Mouse (Mus musculus): ENCODE measurements at regions not wholly inside any gene's neighbourhood (a gene's known extent, or its start where the extent isn't known, plus 50 kb on each side); places are given as distances from the start of the nearest gene placed in this dataset.
"Not testable (repeated sequence)": the region's sequence is repeated elsewhere in the genome, so short reads cannot be mapped to it uniquely, and the experiment has no call there.

DNA sequence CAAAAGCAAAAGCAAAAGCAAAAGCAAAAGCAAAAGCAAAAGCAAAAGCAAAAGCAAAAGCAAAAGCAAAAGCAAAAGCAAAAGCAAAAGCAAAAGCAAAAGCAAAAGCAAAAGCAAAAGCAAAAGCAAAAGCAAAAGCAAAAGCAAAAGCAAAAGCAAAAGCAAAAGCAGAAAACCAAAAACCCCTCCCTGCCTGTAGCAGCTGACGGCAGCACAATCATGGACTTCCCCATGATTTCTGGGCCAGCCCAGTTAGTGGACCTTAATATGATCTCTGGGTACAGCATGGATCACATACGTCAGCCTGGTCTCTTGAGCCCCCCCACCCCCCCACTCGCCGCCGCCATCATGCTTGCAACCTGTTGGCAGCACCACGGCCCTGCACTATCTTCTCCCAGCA, 1004.3 kb downstream of the Car8 start:
- not testable (repeated sequence) for DNase-seq (ENCODE audit: low read depth, low spot score)

GRCm38 (mm10) chr4:7228980-7229379, 1009.9 kb downstream of the Car8 start:
- peak; percentile 52 for DNase-seq (ENCODE audit: low read depth, low spot score)

- DNase-seq (ENCODE audit: low read depth, low spot score), result no peak
Measured at GRCm38 (mm10) chr4:7222922-7223321, 1015.9 kb downstream of the Car8 start.

DNA sequence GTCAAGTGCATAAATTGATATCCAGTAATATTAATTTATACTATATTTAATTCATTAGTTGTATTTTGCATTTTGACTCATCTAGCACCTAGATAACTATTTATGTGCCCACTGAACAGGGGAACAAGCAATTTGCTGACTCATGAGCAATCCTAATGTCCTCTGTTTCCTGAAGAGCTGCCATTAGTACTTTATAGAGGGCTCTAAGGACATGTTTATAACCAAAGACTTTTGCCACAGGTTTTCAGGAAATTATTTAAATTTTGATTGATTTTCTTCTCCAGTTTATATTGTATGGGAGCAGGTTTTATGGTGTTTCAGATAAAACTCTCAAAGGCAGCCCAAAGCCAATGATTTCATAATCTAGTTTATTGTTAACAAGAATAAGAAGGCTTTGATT, 1018.4 kb downstream of the Car8 start:
- DNase-seq (ENCODE audit: low read depth, low spot score), result no peak

GRCm38 (mm10) chr4:7215048-7216030, 1023.5 kb downstream of the Car8 start:
- DNase-seq (ENCODE audit: low read depth, low spot score), result no peak

DNA sequence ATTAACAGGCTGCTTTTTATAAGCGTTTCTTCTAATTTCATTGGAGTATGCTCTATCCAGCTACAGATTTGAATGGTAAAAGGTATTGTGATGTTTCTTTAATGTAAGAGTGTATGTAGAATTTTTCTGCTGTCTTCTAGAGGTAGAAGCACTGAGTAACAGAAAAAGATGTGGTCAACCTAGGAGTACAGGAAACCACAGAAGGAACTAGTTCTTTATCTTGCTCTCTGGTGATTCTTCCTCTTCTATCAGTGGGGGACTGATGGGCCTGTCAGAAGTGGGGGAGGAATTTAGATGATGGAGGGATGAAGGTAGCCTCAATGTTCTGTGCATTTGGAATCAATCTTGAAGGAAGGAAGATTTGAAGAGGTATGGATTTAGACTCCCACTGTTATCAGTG, 1031.9 kb downstream of the Car8 start:
- DNase-seq (ENCODE audit: low read depth, low spot score), result no peak

DNA sequence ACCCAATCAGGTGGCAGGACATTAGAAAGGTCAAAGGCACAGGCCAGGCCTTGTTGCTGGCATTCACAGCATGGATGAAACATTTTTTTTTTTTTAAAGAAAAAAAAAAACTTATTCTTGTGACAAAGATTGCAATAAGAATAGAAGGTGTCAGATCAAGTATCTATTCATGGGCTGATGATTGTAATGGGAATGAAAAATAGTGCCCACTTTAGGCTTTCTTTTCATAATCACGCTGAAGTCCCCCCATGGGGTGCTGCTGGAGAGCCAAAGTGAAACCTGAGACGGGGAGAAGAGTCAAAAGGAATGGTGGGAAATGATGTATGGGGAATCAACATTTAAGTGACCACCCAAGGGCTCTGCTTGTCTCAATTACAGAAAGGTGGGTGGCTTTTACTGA, 1037.0 kb downstream of the Car8 start:
- DNase-seq (ENCODE audit: low read depth, low spot score), result no peak

DNA sequence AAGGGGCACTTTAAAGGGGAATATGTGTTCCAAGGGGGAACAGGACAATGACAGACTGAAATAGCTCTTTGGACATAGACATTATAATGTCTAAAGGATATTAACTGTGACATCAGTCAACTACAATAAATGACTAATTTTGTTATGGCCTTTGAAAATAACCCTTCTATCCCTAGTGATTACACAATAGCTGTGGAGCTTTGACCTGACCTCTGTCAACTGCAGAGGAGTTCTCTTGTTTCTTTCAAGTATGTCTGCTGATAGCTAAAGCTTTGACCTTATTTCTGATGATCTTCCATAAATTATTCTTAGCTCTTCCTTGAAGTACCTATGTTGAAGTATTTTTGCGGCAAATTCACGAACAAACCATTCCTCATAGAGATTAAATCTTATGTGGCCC, 1038.9 kb downstream of the Car8 start:
- DNase-seq (ENCODE audit: low read depth, low spot score), result no peak

- DNase-seq (ENCODE audit: low read depth, low spot score), result peak; percentile 16
Measured at GRCm38 (mm10) chr4:7199052-7199451, 1039.8 kb downstream of the Car8 start.

DNA sequence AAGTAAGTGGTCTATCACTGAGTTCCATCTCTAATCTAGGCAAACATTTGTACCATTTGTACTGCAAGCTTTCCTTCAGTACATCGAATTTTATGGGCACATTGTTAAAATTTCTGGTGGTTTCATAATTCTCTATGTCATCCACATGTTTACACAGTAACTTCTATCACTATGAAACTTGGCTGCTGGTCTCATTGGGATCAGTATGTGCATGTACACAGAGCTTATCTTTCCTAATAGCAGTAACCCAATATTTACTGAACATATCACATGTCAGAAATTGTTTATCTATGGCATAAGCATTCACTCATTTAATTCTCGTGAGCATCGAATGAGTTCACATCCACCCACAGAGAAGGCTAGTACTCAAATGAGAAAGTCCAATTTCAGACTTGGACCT, 1042.3 kb downstream of the Car8 start:
- no peak for DNase-seq (ENCODE audit: low read depth, low spot score)

DNA sequence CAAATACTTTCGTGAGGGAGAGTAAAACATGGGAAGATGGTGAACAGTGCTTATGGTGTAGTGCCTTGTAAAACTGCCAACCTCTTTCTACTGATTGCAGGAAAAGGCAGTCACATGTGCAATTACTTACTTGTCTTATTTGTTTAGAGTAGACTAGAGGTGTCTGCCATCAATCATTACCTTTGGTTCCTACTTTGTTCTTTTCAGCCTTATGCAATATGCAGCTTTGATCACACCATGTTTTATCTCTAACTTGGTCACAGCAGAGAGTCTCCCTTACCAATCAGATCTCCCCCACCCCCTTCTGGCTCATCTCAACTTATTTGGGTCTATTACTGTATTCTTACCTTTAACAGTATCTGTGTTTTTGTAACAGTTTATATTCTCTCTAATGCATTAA, 1043.2 kb downstream of the Car8 start:
- no peak for DNase-seq (ENCODE audit: low read depth, low spot score)

DNA sequence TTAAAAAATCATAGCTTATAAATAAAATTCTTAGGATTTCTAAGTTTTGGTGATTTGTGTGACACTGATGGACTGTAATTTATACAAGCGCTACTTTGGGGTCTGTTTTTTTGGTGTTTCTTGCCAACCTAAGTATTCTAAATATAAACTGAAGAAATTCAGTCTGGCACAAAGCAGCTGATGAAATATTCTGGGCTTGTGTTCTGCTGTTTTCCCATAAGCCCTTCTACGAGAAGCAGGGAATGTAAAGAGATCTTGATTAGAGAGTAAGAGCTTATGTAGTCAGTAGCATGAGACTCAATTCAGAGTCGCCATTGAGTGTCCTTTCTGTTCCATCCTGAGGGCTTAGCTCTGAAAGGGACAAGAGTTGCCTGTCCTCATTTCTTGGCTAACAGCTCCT, 1046.9 kb downstream of the Car8 start:
- peak; percentile 66 for DNase-seq (ENCODE audit: low read depth, low spot score)

GRCm38 (mm10) chr4:7191228-7191627, 1047.6 kb downstream of the Car8 start:
- DNase-seq (ENCODE audit: low read depth, low spot score), result no peak

DNA sequence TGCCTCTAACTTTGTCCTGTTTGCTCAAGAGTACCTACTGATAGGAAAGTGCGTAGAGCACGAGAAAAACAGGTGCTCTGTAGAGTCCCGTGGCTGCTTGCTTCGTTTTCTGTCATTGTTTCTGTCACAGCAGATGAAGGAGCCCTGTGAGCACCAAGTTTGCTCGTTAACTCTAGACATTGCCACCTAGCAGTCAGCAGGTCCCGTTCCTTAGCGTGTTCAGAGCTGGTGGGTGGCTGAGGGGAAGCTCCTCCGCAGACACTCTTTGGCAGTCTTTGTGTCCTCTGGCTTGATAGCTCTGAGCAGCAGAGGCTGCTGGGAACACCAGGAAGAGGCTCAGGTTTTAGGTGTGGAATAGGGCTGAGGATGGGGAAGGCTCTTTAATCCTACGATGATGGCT, 1063.8 kb downstream of the Car8 start:
- DNase-seq (ENCODE audit: low read depth, low spot score), result no peak

DNA sequence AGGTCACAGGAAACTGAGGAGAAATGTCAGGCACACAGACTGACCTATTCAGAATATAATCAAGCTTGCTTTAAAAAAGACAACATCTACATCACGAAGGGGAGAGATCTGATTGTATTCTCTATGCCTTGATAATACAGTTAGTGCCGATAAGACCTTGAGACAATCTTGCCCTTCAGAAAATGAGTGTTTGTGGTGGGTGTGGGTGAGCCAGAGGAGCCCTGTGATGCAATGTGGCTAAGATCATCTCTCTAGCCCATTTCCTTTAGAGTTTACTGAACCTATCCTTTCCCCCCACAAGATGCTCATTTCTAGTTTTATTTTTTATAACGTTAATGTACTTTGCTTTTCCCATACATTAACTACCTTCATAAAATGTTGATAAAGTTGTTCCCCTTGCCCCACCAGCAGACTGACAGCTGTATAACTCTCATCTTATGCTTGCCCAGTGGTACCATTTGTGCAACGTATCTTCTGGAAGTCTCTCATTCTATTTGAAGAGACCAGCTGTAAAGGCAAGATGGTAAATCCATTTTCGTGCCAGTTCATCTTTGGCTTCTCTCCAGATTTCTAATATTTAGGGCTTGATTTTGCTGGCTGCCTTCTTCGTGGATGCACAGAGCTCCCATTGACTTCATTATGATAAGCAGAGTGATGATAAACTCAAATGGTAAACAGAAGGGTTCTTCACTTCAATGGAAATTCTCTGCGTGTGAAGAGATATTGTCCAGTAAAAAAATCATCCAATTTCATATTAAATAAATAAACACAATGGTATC, 1066.1 kb downstream of the Car8 start:
- no peak for DNase-seq (ENCODE audit: low read depth, low spot score)

DNA sequence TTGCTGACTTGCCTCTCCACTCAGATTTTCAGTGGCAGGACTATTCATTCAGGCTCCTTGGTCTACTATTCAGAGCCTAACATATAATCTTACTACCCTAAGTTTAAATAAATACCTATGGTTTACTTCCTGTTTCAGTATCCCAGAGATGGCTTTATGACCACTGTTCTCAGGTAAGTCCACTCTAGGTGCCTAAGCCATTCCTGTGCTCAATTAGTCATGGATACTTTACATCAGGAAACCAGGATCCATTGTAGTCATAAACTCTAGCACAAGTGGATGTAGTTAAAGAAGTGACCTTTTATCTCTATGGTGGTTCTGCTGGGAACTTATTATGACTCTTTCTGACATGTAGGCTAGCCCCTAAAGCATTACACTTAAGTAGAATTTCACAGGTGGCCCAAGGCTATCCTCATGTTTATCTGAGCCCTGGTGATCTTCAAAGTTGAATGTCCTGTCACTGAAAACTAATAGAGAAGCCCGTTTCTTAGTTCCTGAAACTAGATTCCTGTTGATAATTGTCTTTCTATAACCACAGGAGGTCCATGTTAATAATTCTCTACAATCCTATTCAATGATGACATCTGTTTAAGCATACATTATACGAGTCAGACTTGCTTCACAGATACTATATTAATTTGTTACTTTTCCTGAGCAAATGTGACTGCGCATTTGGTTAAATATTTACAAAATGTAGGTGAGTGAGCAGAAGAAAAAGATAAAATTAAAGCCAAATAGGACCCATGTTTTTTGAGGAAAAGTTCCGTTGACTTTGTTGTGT, 1067.0 kb downstream of the Car8 start:
- DNase-seq (ENCODE audit: low read depth, low spot score), result no peak

- no peak for DNase-seq (ENCODE audit: low read depth, low spot score)
Measured at GRCm38 (mm10) chr4:7161411-7161810, 1077.4 kb downstream of the Car8 start.

GRCm38 (mm10) chr4:7157883-7158282, 1081.0 kb downstream of the Car8 start:
- DNase-seq (ENCODE audit: low read depth, low spot score), result no peak

GRCm38 (mm10) chr4:7154256-7154655, 1084.6 kb downstream of the Car8 start:
- no peak for DNase-seq (ENCODE audit: low read depth, low spot score)

- no peak for DNase-seq (ENCODE audit: low read depth, low spot score)
Measured at GRCm38 (mm10) chr4:7153835-7154234, 1085.0 kb downstream of the Car8 start.

DNA sequence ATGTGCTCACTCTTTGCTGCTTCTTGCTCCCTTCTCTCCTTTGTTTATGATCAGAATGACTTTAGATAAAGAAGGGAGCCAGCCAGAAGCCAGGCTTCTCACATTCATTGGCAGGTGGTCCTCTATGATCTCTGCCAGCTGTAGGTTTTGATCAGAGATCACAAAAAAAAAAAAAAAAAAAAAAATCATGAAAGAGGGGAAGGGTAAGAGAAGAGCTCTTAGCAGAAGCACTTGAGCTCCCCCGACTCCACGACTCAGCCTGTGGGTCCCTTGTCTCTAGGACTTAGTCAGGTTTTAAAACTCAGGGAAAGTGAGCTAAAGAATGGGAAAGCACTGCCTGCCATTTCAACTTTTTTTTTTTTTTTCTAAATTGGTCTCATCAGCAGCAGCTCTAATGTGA, 1093.1 kb downstream of the Car8 start:
- DNase-seq (ENCODE audit: low read depth, low spot score), result no peak

- no peak for DNase-seq (ENCODE audit: low read depth, low spot score)
Measured at GRCm38 (mm10) chr4:7144215-7144614, 1094.6 kb downstream of the Car8 start.

Data from brain, embryonic 18.5 days (tissue).